Mouse (Mus musculus) midbrain, embryonic 16.5 days (tissue): Measurements from ENCODE around the gene Prss48. TPM values are rescaled to one million over a fixed set of nuclear protein-coding genes. Genes with fewer than 3 reads are reported as not detected.

Source experiments
- polyA plus RNA-seq: library from polyadenylated mRNA; unstranded; fragments of >200 nt; fragmentation: Nextera tagmentation; extraction: Ambion mirVana; gene quantifications from 2 replicates; pipeline ENCODE4 v1.2.1, GENCODE M21; 2015

The Prss48 gene
- polyA plus RNA-seq, 1 experiment from 2014 or later, result not detected

Other genes with a start within 250 kb of the Prss48 start
- gene Fam160a1, start 185.2 kb downstream of the Prss48 start, polyA plus RNA-seq, result 0.22 and 0.38 TPM in 2 replicates
- gene Glt28d2, start 115.0 kb downstream of the Prss48 start, polyA plus RNA-seq, result 0.31 and 0.32 TPM in 2 replicates
- gene Gm37240, start 115.0 kb downstream of the Prss48 start, polyA plus RNA-seq, result 0.26 and 0.94 TPM in 2 replicates
- gene Sh3d19, start 31.4 kb downstream of the Prss48 start, polyA plus RNA-seq, result 15.6 and 16.1 TPM in 2 replicates
- gene Rps3a1, start 140.2 kb upstream of the Prss48 start, polyA plus RNA-seq, result 494 and 519 TPM in 2 replicates
- 4.2 and 4.5 TPM in 2 replicates for gene Lrba, start 222.2 kb upstream of the Prss48 start, polyA plus RNA-seq